Mouse (Mus musculus): ENCODE results near the gene Tmem174. TPM values are rescaled to one million over a fixed set of nuclear protein-coding genes. Genes with fewer than 3 reads are reported as not detected.

Gene Tmem174
- polyA plus RNA-seq (2012; rRNA removed), result 424 and 448 TPM in 2 replicates

GRCm38 (mm10) chr13:98637145-98637544 is at the start of gene Tmem174:
Tmem174 (minus strand) TSS chr13:98637410.
- Histone ChIP-seq H3K27me3 (replicated peaks; ENCODE audit: control insufficient read depth, insufficient read depth, low read length) (no peaks in the 10 kb centered on the region), H3K4me1 (ENCODE audit: control insufficient read depth, insufficient read depth, low read length) (peaks cover 16% of the 10 kb centered on the region), H3K4me3 (ENCODE audit: insufficient read depth, low read depth, low read length) (peak within 1 kb of the TSS; percentile 68), H3K27ac (ENCODE audit: insufficient read depth, low read depth, low read length) (peak within 1 kb of the TSS; percentile 99), H3K36me3 (ENCODE audit: control insufficient read depth, insufficient read depth, low read length) (no peaks in the 10 kb centered on the region; the same call in 1 of the 2 replicates)
- DNase-seq, result peak; percentile 89
- WGBS, result 60% methylated on average over 12 of the region's 12 CpGs
- TF ChIP-seq CTCF (conservative IDR thresholded peaks at IDR 0.05; ENCODE audit: insufficient read depth, insufficient read length, low read depth, low read length) (no peak), POLR2A (IDR thresholded peaks at IDR 0.05; ENCODE audit: low read depth, low read length) (peak; percentile 74)

DNA sequence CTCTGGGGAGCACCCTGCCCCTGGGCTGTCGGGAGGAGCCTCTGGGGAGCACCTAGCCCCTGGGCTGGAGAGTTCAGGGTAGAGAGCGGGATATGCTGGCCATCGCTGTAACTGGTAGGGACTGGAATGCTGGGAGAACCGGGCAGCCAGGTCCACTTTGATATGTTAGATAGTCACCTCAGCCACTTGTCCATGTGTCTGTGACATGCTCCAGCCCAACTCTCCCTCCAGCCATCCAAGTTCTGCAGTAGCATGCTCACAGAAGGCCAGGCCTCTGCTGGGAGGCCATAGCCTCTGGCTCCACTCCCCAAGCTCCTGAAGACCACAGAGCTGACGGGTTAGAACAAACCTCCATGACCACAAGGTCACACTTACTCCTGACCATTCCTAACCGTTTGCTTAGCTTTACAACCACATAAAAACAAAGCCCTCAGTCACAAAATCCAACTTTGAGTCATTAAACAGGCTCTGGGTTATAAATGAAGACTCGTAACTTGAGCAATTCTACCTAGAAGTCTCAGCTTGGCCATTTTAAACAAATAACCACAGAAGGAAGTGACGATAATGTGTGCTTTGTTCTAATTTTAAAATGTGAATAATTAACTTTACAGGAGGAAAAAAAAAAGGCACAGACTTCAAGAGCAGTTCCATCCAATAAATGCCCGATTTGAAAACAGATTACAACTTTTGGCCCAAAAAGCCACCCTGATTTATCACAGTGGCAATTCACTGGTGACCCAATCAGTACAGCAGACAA is 47.1 kb upstream of the Tmem174 start:
- Histone ChIP-seq H3K4me1 (ENCODE audit: control insufficient read depth, insufficient read depth, low read length) (peaks cover 8% of the 10 kb centered on the region), H3K36me3 (ENCODE audit: control insufficient read depth, insufficient read depth, low read length) (no peaks in the 10 kb centered on the region), H3K27ac (ENCODE audit: insufficient read depth, low read depth, low read length) (peak overlapping the region; percentile 37; the same call in 1 of the 2 replicates), H3K27me3 (replicated peaks; ENCODE audit: control insufficient read depth, insufficient read depth, low read length) (no peaks in the 10 kb centered on the region), H3K4me3 (ENCODE audit: insufficient read depth, low read depth, low read length) (no peak overlapping the region)
- no peak for TF ChIP-seq POLR2A (IDR thresholded peaks at IDR 0.05; ENCODE audit: low read depth, low read length)
- peak; percentile 41 for DNase-seq
- WGBS, result 43% methylated on average over 9 of the region's 9 CpGs

DNA sequence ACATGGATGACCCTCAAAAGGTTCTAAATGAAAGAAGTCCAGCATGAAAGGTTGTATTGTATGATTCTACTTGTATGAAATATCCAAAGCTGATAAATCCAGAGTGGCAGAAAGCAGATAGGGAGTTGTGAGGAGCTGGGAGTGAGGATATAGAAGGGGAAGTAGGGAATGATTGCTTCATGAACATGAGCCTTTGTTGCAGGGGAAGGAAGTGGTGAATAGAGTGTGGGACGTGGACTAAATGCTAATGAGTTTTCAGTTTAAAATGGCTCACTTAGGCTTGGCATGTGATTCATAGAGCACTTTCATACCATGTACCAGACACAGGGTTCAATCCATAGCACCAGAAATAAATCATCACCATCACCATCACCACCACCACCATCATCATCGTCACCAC is 46.2 kb upstream of the Tmem174 start:
- TF ChIP-seq CTCF (conservative IDR thresholded peaks at IDR 0.05; ENCODE audit: insufficient read depth, insufficient read length, low read depth, low read length), result no peak
- no peak overlapping the region for H3K4me3 ChIP-seq (ENCODE audit: insufficient read depth, low read depth, low read length)
- WGBS, result 77% methylated on average over 2 of the region's 2 CpGs
- H3K27me3 ChIP-seq (replicated peaks; ENCODE audit: control insufficient read depth, insufficient read depth, low read length), result no peaks in the 10 kb centered on the region
- no peaks in the 10 kb centered on the region for H3K36me3 ChIP-seq (ENCODE audit: control insufficient read depth, insufficient read depth, low read length)
- H3K27ac ChIP-seq (ENCODE audit: insufficient read depth, low read depth, low read length), result no peak overlapping the region
- H3K4me1 ChIP-seq (ENCODE audit: control insufficient read depth, insufficient read depth, low read length), result peaks cover 8% of the 10 kb centered on the region; the same call in 1 of the 2 replicates
- no peak for DNase-seq

- H3K27me3 ChIP-seq (replicated peaks; ENCODE audit: control insufficient read depth, insufficient read depth, low read length), result no peaks in the 10 kb centered on the region
- H3K36me3 ChIP-seq (ENCODE audit: control insufficient read depth, insufficient read depth, low read length), result no peaks in the 10 kb centered on the region
- H3K27ac ChIP-seq (ENCODE audit: insufficient read depth, low read depth, low read length), result no peak overlapping the region
- peaks cover 8% of the 10 kb centered on the region; the same call in 1 of the 2 replicates for H3K4me1 ChIP-seq (ENCODE audit: control insufficient read depth, insufficient read depth, low read length)
- DNase-seq, result no peak
- no peak for TF ChIP-seq POLR2A (IDR thresholded peaks at IDR 0.05; ENCODE audit: low read depth, low read length)
- no peak for TF ChIP-seq CTCF (conservative IDR thresholded peaks at IDR 0.05; ENCODE audit: insufficient read depth, insufficient read length, low read depth, low read length)
- 72% methylated on average over 5 of the region's 5 CpGs for WGBS
- H3K4me3 ChIP-seq (ENCODE audit: insufficient read depth, low read depth, low read length), result no peak overlapping the region
Observed at GRCm38 (mm10) chr13:98680470-98681060, 43.4 kb upstream of the Tmem174 start.

GRCm38 (mm10) chr13:98679631-98680041 is 42.4 kb upstream of the Tmem174 start:
- no peak for DNase-seq
- no peak overlapping the region for H3K27ac ChIP-seq (ENCODE audit: insufficient read depth, low read depth, low read length)
- 38% methylated on average over 4 of the region's 4 CpGs for WGBS
- H3K36me3 ChIP-seq (ENCODE audit: control insufficient read depth, insufficient read depth, low read length), result no peaks in the 10 kb centered on the region
- H3K4me3 ChIP-seq (ENCODE audit: insufficient read depth, low read depth, low read length), result no peak overlapping the region
- no peak for TF ChIP-seq CTCF (conservative IDR thresholded peaks at IDR 0.05; ENCODE audit: insufficient read depth, insufficient read length, low read depth, low read length)
- TF ChIP-seq POLR2A (IDR thresholded peaks at IDR 0.05; ENCODE audit: low read depth, low read length), result no peak
- peaks cover 4% of the 10 kb centered on the region; the same call in 1 of the 2 replicates for H3K4me1 ChIP-seq (ENCODE audit: control insufficient read depth, insufficient read depth, low read length)
- no peaks in the 10 kb centered on the region for H3K27me3 ChIP-seq (replicated peaks; ENCODE audit: control insufficient read depth, insufficient read depth, low read length)

- Histone ChIP-seq H3K27me3 (replicated peaks; ENCODE audit: control insufficient read depth, insufficient read depth, low read length) (no peaks in the 10 kb centered on the region), H3K36me3 (ENCODE audit: control insufficient read depth, insufficient read depth, low read length) (no peaks in the 10 kb centered on the region), H3K4me3 (ENCODE audit: insufficient read depth, low read depth, low read length) (no peak overlapping the region), H3K27ac (ENCODE audit: insufficient read depth, low read depth, low read length) (no peak overlapping the region), H3K4me1 (ENCODE audit: control insufficient read depth, insufficient read depth, low read length) (peaks cover 2% of the 10 kb centered on the region; the same call in 1 of the 2 replicates)
- no peak for DNase-seq
- WGBS, result 88% methylated on average over 1 of the region's 1 CpGs
- no peak for TF ChIP-seq POLR2A (IDR thresholded peaks at IDR 0.05; ENCODE audit: low read depth, low read length)
- no peak for TF ChIP-seq CTCF (conservative IDR thresholded peaks at IDR 0.05; ENCODE audit: insufficient read depth, insufficient read length, low read depth, low read length)
Observed at GRCm38 (mm10) chr13:98679230-98679629, 42.0 kb upstream of the Tmem174 start.

DNA sequence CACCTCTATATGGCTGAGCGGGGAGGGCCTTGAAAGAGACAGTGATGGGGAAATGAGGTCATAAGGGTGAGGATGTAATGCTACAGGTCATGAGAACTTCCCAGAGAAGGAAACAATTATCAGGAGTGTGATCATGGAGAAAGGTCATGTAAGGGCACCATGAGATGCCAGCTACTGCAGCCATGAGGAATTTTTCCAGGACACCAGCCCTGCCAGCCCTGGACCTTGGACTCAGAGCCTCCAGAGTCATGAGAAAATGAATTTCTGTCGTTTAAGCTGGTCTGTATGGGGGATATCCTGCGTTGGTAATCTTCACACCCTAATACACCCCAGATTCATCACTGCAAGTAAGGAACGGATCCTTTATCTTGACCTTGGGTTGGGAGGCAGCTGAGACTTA is 36.7 kb upstream of the Tmem174 start:
- no peak overlapping the region for H3K4me3 ChIP-seq (ENCODE audit: insufficient read depth, low read depth, low read length)
- DNase-seq, result peak; percentile 58
- no peaks in the 10 kb centered on the region for H3K36me3 ChIP-seq (ENCODE audit: control insufficient read depth, insufficient read depth, low read length)
- TF ChIP-seq POLR2A (IDR thresholded peaks at IDR 0.05; ENCODE audit: low read depth, low read length) (no peak), CTCF (conservative IDR thresholded peaks at IDR 0.05; ENCODE audit: insufficient read depth, insufficient read length, low read depth, low read length) (no peak)
- H3K27ac ChIP-seq (ENCODE audit: insufficient read depth, low read depth, low read length), result no peak overlapping the region
- WGBS, result 53% methylated on average over 4 of the region's 4 CpGs
- no peaks in the 10 kb centered on the region for H3K27me3 ChIP-seq (replicated peaks; ENCODE audit: control insufficient read depth, insufficient read depth, low read length)
- H3K4me1 ChIP-seq (ENCODE audit: control insufficient read depth, insufficient read depth, low read length), result no peaks in the 10 kb centered on the region; the same call in 1 of the 2 replicates

All from kidney, adult 2 months (tissue).